ENCODE assay signal across 9 mouse cellular contexts in genomic region chr17:8597790-8598189, GRCm38 (mm10). TPM values are rescaled to one million over a fixed set of nuclear protein-coding genes. Genes with fewer than 3 reads are reported as not detected.
A peak's percentile ranks its signal among the peaks of the same experiment; 100 is the strongest.
DNase-seq lines count a peak whose midpoint lies in the region; ATAC-seq and TF ChIP-seq lines count a peak whose summit lies in the region.
"Had no signal": no experiment of that assay in that cellular context is flagged by ENCODE, and none has a peak within 500 bp of the region (broad histone marks: within the 10 kb centered on the region; RNA-seq: fewer than 3 reads in every experiment).

No protein-coding gene starts in this region.

- WGBS in bone marrow, adult 2 months = 7% methylated on average over 7 of the region's 7 CpGs
- 9% methylated on average over 7 of the region's 7 CpGs for WGBS in large intestine, adult 2 months

- no peaks in the 10 kb centered on the region for H3K4me1 ChIP-seq in G1E (ENCODE audit: insufficient read depth, low read depth, low read length)
- H3K4me1 ChIP-seq in bone marrow, adult 2 months (ENCODE audit: control insufficient read depth, insufficient read depth, low read length) = no peaks in the 10 kb centered on the region
- H3K4me1 ChIP-seq in embryonic fibroblast, embryonic 13.5 days (ENCODE audit: control insufficient read depth, insufficient read depth, low read length) = no peaks in the 10 kb centered on the region

- H3K4me3 ChIP-seq in G1E (ENCODE audit: low read depth, low read length) = no peak overlapping the region
- H3K4me3 ChIP-seq in bone marrow, adult 2 months (replicated peaks; ENCODE audit: control insufficient read depth, low read depth, low read length) = no peak overlapping the region
- H3K4me3 ChIP-seq in embryonic fibroblast, embryonic 13.5 days (ENCODE audit: insufficient read depth, low read length) = no peak overlapping the region
- H3K4me3 ChIP-seq: limb, embryonic 15.5 days had no signal

- peak; percentile 8 for DNase-seq in G1E (ENCODE audit: low spot score)
- peak; percentile 57 to 73 for DNase-seq in heart, postnatal 14 days
- peak; percentile 19 for DNase-seq in large intestine, adult 2 months (ENCODE audit: low read depth, low spot score)
- peak; percentile 71 for DNase-seq in lung, postnatal 10 days
- peak; percentile 86 for DNase-seq in retina, postnatal 1 day
- DNase-seq in yolk sac, embryonic 10.5 days (ENCODE audit: low spot score) = peak; percentile 9

- H3K27me3 ChIP-seq in G1E (ENCODE audit: insufficient read depth, low read length) = 0 out of 2 replicates have a peak, but pooled peaks cover 2% of the 10 kb centered on the region

- TF ChIP-seq CTCF in G1E (IDR thresholded peaks at IDR 0.05; ENCODE audit: low read depth, low read length) = peak; percentile 64
- peak; percentile 56 for TF ChIP-seq CTCF in bone marrow, adult 2 months (IDR thresholded peaks at IDR 0.05; ENCODE audit: control insufficient read depth, insufficient read depth, low read length)
- TF ChIP-seq CTCF in embryonic fibroblast, embryonic 13.5 days (IDR thresholded peaks at IDR 0.05; ENCODE audit: borderline replicate concordance, insufficient read depth, low read length) = peak; percentile 52; the same call in 1 of the 2 replicates

- no peak overlapping the region for H3K27ac ChIP-seq in bone marrow, adult 2 months (ENCODE audit: control insufficient read depth, insufficient read depth, low read depth, low read length, poor library complexity)
- no peak overlapping the region for H3K27ac ChIP-seq in embryonic fibroblast, embryonic 13.5 days (ENCODE audit: insufficient read depth, low read length)
- H3K27ac ChIP-seq: limb, embryonic 15.5 days had no signal

- TF ChIP-seq POLR2A in bone marrow, adult 2 months (IDR thresholded peaks at IDR 0.05; ENCODE audit: borderline replicate concordance, control insufficient read depth, low read depth, low read length) = no peak
- no peak for TF ChIP-seq POLR2A in embryonic fibroblast, embryonic 13.5 days (IDR thresholded peaks at IDR 0.05; ENCODE audit: low read depth, low read length)

- no peaks in the 10 kb centered on the region for H3K36me3 ChIP-seq in G1E (replicated peaks)
- H3K36me3 ChIP-seq: limb, embryonic 15.5 days had no signal

- H3K9me3 ChIP-seq in G1E (replicated peaks) = no peaks in the 10 kb centered on the region
- H3K9me3 ChIP-seq: limb, embryonic 15.5 days had no signal

- 0 out of 2 replicates have a peak, but pooled peaks have one; percentile 49 for ATAC-seq in G1E (ENCODE audit: extremely low read depth, insufficient number of reproducible peaks, low FRiP score, poor library complexity, severe bottlenecking)

- intact Hi-C loops in heart, postnatal 14 days (cut with DNase I) = no loop called here

RNA-seq across cellular contexts. Expression of gene Gm17087, which starts 31.0 kb away (rescaled TPM):
- total RNA-seq in G1E (2014; fragmentation: Nextera tagmentation) = not detected in 2 replicates
- not detected in 2 replicates for total RNA-seq in G1E (2017)
- not detected in 2 replicates for polyA plus RNA-seq in G1E (2012)
- not detected in 2 replicates for polyA plus RNA-seq in bone marrow, adult 2 months (2011; ENCODE audit: insufficient read depth, insufficient read length, low replicate concordance, missing spikeins)
- polyA plus RNA-seq in embryonic fibroblast, embryonic 13.5 days (2011; ENCODE audit: insufficient read length, low read depth, missing spikeins) = 3.7 and 4.0 TPM in 2 replicates
- not detected for total RNA-seq in heart, postnatal 14 days (2021)
- polyA plus RNA-seq in large intestine, adult 2 months (2012; rRNA removed) = not detected in 2 replicates
- polyA plus RNA-seq: limb, embryonic 15.5 days had no signal

Comparison
In these comparisons a context has a peak if more than half of its experiments do, and no peak if none do; other contexts are left out.
1. DNase-seq: peak in every context shown above with its lines; median percentile 86 in retina, postnatal 1 day; 71 in lung, postnatal 10 days; 65 in heart, postnatal 14 days; 19 in large intestine, adult 2 months; 9 in yolk sac, embryonic 10.5 days; 8 in G1E.